ENCODE assay signal across 1 mouse cellular context in genomic region chr2:37451667-37452375, GRCm38 (mm10).
A peak's percentile ranks its signal among the peaks of the same experiment; 100 is the strongest.
TF ChIP-seq lines count a peak whose summit lies in the region.

No protein-coding gene starts in this region.

TF ChIP-seq in myocyte, 11 proteins besides CTCF, POLR2A, EP300 and RAD21 (continued from another document):
- TF ChIP-seq E2F4 (IDR thresholded peaks at IDR 0.05; ENCODE audit: insufficient read depth): no peak
- no peak for TF ChIP-seq TCF12 (IDR thresholded peaks at IDR 0.05; ENCODE audit: insufficient read depth, poor library complexity, severe bottlenecking)
- TF ChIP-seq MAX (IDR thresholded peaks at IDR 0.05; ENCODE audit: low read depth): no peak
- no peak for TF ChIP-seq TCF3 (IDR thresholded peaks at IDR 0.05; ENCODE audit: insufficient read length, low read depth)
- TF ChIP-seq REST (IDR thresholded peaks at IDR 0.05; ENCODE audit: insufficient read depth, insufficient read length): no peak
- peak; percentile 98 for TF ChIP-seq POLR2AphosphoS2 (IDR thresholded peaks at IDR 0.05; ENCODE audit: insufficient read length, low read depth)
- no peak for TF ChIP-seq MYOD1 (IDR thresholded peaks at IDR 0.05; ENCODE audit: control insufficient read depth in 1 of 3, insufficient read length in 2 of 3, low read depth in 2 of 3)
